Mouse (Mus musculus) brain, embryonic 14.5 days (tissue): ENCODE data around the gene Shank1. TPM values are rescaled to one million over a fixed set of nuclear protein-coding genes. Genes with fewer than 3 reads are reported as not detected.

Experiments used
- DNase-seq: peaks from one replicate; pipeline ENCODE4 v3.0.0-alpha.2; 2011; ENCODE audit warnings: low read depth
- CTCF ChIP-seq: fragments of 200-500 bp; IDR thresholded peaks from 2 replicates; pipeline ENCODE4 v1.5.1; 2012; ENCODE audit warnings: inconsistent platforms, mild to moderate bottlenecking, moderate library complexity, borderline replicate concordance; ENCODE audit not compliant: insufficient read depth, insufficient read length; ENCODE audit errors: extremely low read depth
- POLR2A ChIP-seq: fragments of 200-500 bp; IDR thresholded peaks from 2 replicates; pipeline ENCODE4 v1.6.1; 2012; ENCODE audit warnings: mild to moderate bottlenecking, inconsistent platforms, borderline replicate concordance; ENCODE audit not compliant: poor library complexity, insufficient read depth, insufficient read length, severe bottlenecking; ENCODE audit errors: extremely low read depth
- polyA plus RNA-seq: library from polyadenylated mRNA; depleted of rRNA; stranded (reverse); fragments of >200 nt; gene quantifications from 2 replicates; pipeline ENCODE4 v1.2.3, GENCODE M21; 2012

Shank1 gene
- polyA plus RNA-seq, 1 experiment = 63.1 TPM

DNA sequence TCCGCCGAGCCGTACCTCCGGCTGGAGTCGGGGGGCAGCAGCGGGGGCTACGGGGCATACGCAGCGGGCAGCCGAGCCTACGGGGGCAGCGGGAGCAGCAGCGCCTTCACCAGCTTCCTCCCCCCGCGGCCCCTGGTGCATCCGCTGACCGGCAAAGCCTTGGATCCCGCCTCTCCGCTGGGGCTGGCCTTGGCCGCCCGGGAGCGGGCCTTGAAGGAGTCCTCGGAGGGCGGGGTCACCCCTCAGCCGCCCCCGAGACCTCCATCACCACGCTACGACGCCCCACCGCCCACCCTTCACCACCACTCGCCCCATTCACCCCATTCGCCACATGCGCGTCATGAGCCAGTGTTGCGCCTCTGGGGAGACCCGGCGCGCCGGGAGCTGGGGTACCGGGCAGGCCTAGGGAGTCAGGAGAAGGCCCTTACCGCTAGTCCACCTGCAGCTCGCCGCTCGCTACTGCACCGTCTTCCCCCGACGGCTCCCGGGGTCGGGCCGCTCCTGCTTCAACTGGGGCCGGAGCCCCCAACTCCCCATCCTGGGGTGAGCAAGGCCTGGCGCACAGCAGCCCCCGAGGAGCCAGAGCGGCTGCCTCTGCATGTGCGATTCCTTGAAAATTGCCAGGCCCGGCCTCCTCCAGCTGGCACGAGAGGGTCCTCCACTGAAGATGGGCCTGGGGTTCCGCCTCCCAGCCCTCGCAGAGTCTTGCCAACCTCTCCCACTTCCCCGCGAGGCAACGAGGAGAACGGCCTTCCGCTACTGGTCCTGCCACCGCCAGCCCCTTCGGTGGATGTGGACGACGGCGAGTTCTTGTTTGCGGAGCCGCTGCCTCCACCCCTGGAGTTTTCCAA lies 42.9 kb downstream of the Shank1 start:
- TF ChIP-seq CTCF (no peak), POLR2A (no peak)
- DNase-seq = peak; percentile 35

DNA sequence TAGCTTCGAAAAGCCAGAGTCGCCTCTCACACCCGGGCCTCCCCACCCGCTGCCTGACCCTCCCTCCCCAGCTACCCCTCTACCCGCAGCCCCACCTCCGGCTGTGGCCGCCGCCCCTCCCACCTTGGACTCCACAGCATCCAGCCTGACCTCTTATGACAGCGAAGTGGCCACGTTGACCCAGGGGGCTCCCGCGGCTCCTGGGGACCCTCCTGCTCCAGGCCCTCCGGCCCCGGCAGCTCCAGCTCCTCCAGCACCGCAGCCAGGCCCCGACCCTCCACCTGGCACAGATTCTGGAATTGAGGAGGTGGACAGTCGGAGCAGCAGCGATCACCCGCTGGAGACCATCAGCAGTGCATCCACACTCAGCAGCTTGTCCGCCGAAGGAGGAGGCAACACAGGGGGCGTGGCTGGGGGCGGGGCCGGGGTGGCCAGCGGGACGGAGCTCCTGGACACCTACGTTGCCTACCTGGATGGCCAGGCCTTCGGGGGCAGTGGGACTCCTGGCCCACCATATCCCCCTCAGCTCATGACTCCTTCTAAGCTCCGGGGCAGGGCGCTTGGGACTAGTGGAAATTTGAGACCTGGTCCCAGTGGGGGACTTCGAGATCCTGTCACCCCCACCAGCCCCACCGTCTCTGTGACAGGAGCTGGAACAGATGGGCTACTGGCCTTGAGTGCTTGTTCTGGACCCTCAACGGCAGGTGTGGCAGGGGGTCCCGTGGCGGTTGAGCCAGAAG lies 43.7 kb downstream of the Shank1 start:
- DNase-seq = peak; percentile 11

GRCm38 (mm10) chr7:44355411-44355810 lies 45.4 kb downstream of the Shank1 start:
- DNase-seq = peak; percentile 11
- no peak for TF ChIP-seq CTCF

More for the DNA sequence above, 43.7 kb downstream of the Shank1 start:
- TF ChIP-seq POLR2A (no peak), CTCF (no peak)

DNA sequence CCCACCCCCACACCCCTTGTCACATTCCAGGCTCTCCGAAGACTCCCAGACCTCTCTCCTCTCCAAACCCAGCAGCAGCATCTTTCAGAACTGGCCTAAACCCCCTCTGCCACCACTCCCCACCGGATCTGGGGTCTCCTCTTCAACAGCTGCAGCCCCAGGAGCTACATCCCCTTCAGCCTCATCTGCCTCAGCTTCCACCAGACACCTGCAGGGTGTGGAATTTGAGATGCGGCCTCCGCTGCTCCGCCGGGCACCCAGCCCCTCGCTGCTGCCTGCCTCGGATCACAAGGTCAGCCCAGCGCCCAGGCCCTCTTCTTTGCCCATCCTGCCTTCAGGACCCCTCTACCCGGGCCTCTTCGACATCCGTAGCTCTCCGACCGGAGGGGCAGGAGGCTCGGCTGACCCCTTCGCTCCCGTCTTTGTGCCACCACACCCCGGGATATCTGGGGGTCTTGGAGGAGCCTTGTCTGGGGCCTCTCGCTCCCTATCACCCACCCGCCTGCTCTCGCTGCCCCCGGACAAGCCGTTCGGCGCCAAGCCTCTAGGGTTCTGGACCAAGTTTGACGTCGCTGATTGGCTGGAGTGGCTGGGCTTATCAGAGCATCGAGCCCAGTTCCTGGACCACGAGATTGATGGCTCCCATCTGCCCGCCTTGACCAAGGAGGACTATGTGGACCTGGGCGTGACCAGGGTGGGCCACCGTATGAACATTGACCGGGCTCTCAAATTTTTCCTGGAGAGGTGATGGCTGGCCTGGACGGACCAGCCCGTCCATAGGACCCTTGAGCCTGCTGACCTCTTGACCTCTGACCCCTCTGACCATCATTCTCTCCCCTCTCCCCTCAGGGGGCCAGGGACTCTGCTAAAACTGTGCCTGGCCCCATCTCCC lies 46.8 kb downstream of the Shank1 start:
- TF ChIP-seq POLR2A (no peak), CTCF (no peak)
- peak; percentile 8 for DNase-seq

- TF ChIP-seq CTCF = no peak
- peak; percentile 26 for DNase-seq
These were observed 47.5 kb downstream of the Shank1 start for GRCm38 (mm10) chr7:44357531-44357930.

GRCm38 (mm10) chr7:44358012-44358411 lies 48.0 kb downstream of the Shank1 start:
- peak; percentile 26 for DNase-seq
- no peak for TF ChIP-seq CTCF
- no peak for TF ChIP-seq POLR2A

DNA sequence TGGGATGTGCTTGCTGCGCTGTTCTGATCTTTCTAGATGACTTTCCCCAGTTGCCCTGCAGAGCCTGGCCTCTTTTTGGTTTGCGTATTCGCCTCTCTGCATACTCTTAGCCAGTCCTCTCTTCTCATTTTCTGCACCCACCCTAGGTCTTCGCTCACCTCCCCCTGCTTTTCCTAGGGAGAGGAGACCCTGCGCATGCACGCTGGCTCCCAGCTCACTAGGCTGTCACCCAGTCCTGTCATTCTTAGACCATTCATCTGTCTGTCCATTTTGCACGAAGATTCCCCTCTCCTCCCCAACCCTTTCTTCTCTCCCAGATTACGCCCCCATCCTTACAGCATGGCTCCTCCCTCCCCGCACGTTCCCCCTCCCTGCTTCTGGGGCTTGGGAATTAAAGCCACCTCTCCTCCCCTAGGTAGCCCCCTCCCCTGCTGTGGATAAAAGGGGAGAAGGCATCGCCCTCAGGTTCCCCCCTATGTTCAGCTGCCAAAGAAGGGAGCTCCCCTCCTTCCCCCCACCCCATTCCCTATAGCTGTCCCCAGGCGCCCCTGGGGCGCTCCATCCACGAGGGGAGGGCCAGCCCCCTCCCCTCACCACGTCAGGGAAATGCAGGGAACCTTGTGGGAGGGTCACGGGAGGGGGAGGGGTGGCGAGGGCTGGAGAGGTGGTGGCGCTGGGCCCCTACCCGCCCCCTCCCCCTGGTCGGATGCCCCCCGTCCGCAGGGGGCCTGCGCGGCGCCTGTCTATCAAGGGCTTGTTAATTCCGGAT lies 49.0 kb downstream of the Shank1 start:
- no peak for TF ChIP-seq CTCF
- TF ChIP-seq POLR2A = no peak
- peak; percentile 83 for DNase-seq

DNA sequence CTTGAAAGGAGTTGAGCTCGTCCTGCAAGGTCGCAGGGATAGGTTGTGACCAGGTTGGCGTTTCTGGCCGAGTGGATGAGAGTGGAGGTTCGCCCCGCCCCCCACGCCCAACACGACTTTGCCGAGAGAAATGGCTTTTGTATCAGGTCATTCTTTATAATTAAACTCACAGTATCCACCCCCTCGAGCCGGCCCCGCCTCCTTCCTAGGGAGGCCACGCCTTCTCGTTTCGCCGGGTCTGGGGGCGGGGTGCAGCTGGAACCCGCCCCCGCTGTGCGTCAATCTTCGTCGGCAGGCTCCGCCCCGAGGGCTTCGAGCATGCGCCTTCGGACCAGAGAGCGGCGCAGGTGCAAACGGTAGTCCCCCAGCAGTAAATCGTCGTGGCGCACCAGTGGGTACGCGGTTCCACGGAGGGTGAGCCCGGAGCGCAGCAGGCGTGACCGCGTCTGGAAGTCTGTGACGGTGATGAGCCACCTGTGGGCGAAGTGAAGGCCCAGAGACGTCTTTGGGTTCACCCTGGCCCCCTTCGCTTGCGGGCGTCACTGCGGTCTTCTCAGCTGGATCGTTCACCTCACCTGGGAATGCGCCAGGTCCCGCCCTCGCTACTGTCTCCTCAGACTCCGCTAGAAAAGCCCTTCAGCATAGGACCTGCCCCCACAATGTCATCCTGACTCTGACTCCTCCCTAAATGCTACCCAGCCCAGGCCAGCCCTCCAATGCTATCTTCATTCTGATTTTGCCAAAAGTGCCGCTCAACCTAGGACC lies 50.0 kb downstream of the Shank1 start:
- TF ChIP-seq POLR2A = peak; percentile 22; the same call in 1 of the 2 replicates
- TF ChIP-seq CTCF = 0 out of 2 replicates have a peak, but pooled peaks have one; percentile 2
- DNase-seq = peak; percentile 98

- TF ChIP-seq CTCF = peak; percentile 7; the same call in 1 of the 2 replicates
- TF ChIP-seq POLR2A = no peak
- peak; percentile 43 for DNase-seq
These were observed 50.8 kb downstream of the Shank1 start for GRCm38 (mm10) chr7:44360792-44361301.

DNA sequence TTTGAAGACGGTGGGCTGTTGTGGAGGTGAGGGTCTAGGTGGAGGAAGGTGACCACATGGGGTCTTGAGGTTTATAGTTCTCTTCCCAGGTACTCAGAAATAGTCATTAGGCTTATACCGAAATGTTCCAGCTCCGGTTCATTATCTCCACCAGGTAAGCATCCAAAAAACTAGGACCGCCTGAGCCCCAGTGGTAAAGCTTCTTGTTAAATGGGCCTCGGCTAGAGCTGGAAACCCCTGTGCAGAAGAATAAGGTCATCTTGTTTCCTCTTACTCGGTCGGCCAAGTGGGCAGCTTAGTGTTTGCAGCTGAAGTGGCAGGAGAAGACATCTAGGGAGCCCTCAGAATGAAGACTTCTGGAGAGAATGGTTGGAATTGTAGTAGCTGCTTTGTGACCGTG lies 62.6 kb downstream of the Shank1 start:
- TF ChIP-seq CTCF (no peak), POLR2A (no peak)
- no peak for DNase-seq
